Mouse (Mus musculus) gonadal fat pad, adult 2 months (tissue): ENCODE measurements around the gene Negr1. TPM values are rescaled to one million over a fixed set of nuclear protein-coding genes. Genes with fewer than 3 reads are reported as not detected.

Experiments used
- DNase-seq: peaks from one replicate; pipeline ENCODE4 v3.0.0-alpha.2; 2012; ENCODE audit warnings: low read depth
- polyA plus RNA-seq: library from polyadenylated mRNA; depleted of rRNA; stranded (reverse); fragments of >200 nt; gene quantifications from 2 replicates; pipeline ENCODE4 v1.2.3, GENCODE M21; 2012

Negr1 gene
- polyA plus RNA-seq, 1 experiment, result 3.0 TPM

- DNase-seq, result no peak
Measured at GRCm38 (mm10) chr3:157105580-157106264, 544.1 kb downstream of the Negr1 start.

GRCm38 (mm10) chr3:157108156-157108555 lies 546.6 kb downstream of the Negr1 start:
- no peak for DNase-seq

- no peak for DNase-seq
Measured at GRCm38 (mm10) chr3:157109308-157109707, 547.7 kb downstream of the Negr1 start.

GRCm38 (mm10) chr3:157115105-157115760 lies 553.6 kb downstream of the Negr1 start:
- DNase-seq, result no peak

- DNase-seq, result no peak
Measured at GRCm38 (mm10) chr3:157116024-157116423, 554.4 kb downstream of the Negr1 start.

- DNase-seq, result no peak
Measured at GRCm38 (mm10) chr3:157119916-157120315, 558.3 kb downstream of the Negr1 start.

- DNase-seq, result no peak
Measured at GRCm38 (mm10) chr3:157146124-157146855, 584.7 kb downstream of the Negr1 start.

GRCm38 (mm10) chr3:157154902-157155301 lies 593.3 kb downstream of the Negr1 start:
- DNase-seq, result no peak

- DNase-seq, result no peak
Measured at GRCm38 (mm10) chr3:157155513-157155912, 593.9 kb downstream of the Negr1 start.

GRCm38 (mm10) chr3:157164840-157165595 lies 603.4 kb downstream of the Negr1 start:
- no peak for DNase-seq

GRCm38 (mm10) chr3:157181975-157182374 lies 620.4 kb downstream of the Negr1 start:
- DNase-seq, result no peak

GRCm38 (mm10) chr3:157188939-157189725 lies 627.5 kb downstream of the Negr1 start:
- no peak for DNase-seq

- no peak for DNase-seq
Measured at GRCm38 (mm10) chr3:157189834-157190233, 628.2 kb downstream of the Negr1 start.

- DNase-seq, result no peak
Measured at GRCm38 (mm10) chr3:157190551-157190950, 629.0 kb downstream of the Negr1 start.

- no peak for DNase-seq
Measured at GRCm38 (mm10) chr3:157192021-157192420, 630.4 kb downstream of the Negr1 start.

GRCm38 (mm10) chr3:157193141-157193540 lies 631.5 kb downstream of the Negr1 start:
- no peak for DNase-seq

- DNase-seq, result no peak
Measured at GRCm38 (mm10) chr3:157198659-157199058, 637.1 kb downstream of the Negr1 start.

GRCm38 (mm10) chr3:157201726-157202125 lies 640.1 kb downstream of the Negr1 start:
- DNase-seq, result no peak

GRCm38 (mm10) chr3:157203573-157203972 lies 642.0 kb downstream of the Negr1 start:
- DNase-seq, result no peak

- DNase-seq, result no peak
Measured at GRCm38 (mm10) chr3:157206752-157207151, 645.2 kb downstream of the Negr1 start.

- no peak for DNase-seq
Measured at GRCm38 (mm10) chr3:157208966-157209365, 647.4 kb downstream of the Negr1 start.
